Mouse (Mus musculus) spleen, postnatal 4 days (tissue): Measurements from ENCODE around the gene Son.

ENCODE experiments used
- DNase-seq, 2 experiments: peaks; one replicate each; pipeline ENCODE4 v3.0.0; 2022; ENCODE audit warnings: low spot score in 2 of 2

The Son gene

GRCm38 (mm10) chr16:91688023-91688618, 40.8 kb downstream of the Son start:
- no peak for DNase-seq

GRCm38 (mm10) chr16:91688619-91689334, 41.5 kb downstream of the Son start, which contains the start of gene Donson:
Donson (minus strand) TSS chr16:91688770.
- peak; percentile 97 to 99 for DNase-seq

GRCm38 (mm10) chr16:91689791-91690190, 42.5 kb downstream of the Son start:
- peak in 1 of 2 experiments; percentile 64 for DNase-seq

- DNase-seq: peak; percentile 77 to 88
These were observed 47.3 kb downstream of the Son start for GRCm38 (mm10) chr16:91694455-91695084.

GRCm38 (mm10) chr16:91695108-91695755, 47.9 kb downstream of the Son start:
- DNase-seq: no peak

GRCm38 (mm10) chr16:91698995-91699394, 51.7 kb downstream of the Son start:
- DNase-seq: no peak

- DNase-seq: no peak
These were observed 54.6 kb downstream of the Son start for GRCm38 (mm10) chr16:91701908-91702307.

GRCm38 (mm10) chr16:91702771-91703188, 55.5 kb downstream of the Son start:
- no peak for DNase-seq

- DNase-seq: no peak
These were observed 57.5 kb downstream of the Son start for GRCm38 (mm10) chr16:91704603-91705340.

- no peak for DNase-seq
These were observed 62.9 kb downstream of the Son start for GRCm38 (mm10) chr16:91710241-91710640.

GRCm38 (mm10) chr16:91716927-91717349, 69.6 kb downstream of the Son start:
- DNase-seq: peak; percentile 80 to 84

GRCm38 (mm10) chr16:91717399-91717798, 70.1 kb downstream of the Son start:
- DNase-seq: no peak

- DNase-seq: peak; percentile 66 to 83
These were observed 76.9 kb downstream of the Son start for GRCm38 (mm10) chr16:91724247-91724646.

- no peak for DNase-seq
These were observed 80.1 kb downstream of the Son start for GRCm38 (mm10) chr16:91727433-91727832.

GRCm38 (mm10) chr16:91728123-91729065, 81.1 kb downstream of the Son start, which contains the start of gene Cryzl1:
Cryzl1 (minus strand) TSS chr16:91728975.
- DNase-seq: peak; percentile 95
